Mouse (Mus musculus) spleen, adult 2 months (tissue): ENCODE results near the gene Vangl2.

Experiments
- CTCF ChIP-seq: fragments of 200-500 bp; IDR thresholded peaks from 2 replicates; pipeline ENCODE4 v1.5.1; 2011; ENCODE audit warnings: mild to moderate bottlenecking, inconsistent platforms; ENCODE audit not compliant: insufficient read depth, insufficient read length, insufficient replicate concordance; ENCODE audit errors: extremely low read depth
- POLR2A ChIP-seq: fragments of 200-500 bp; IDR thresholded peaks from 2 replicates; pipeline ENCODE4 v1.6.1; 2011; ENCODE audit warnings: low read depth, low read length, inconsistent platforms

GRCm38 (mm10) chr1:172052766-172053279 is 24.6 kb upstream of the Vangl2 start:
- TF ChIP-seq POLR2A (no peak), CTCF (no peak)
